Mouse (Mus musculus) forebrain, embryonic 10.5 days (tissue): Measurements from ENCODE around the gene Arhgap23. TPM values are rescaled to one million over a fixed set of nuclear protein-coding genes. Genes with fewer than 3 reads are reported as not detected.

Source experiments
- DNase-seq: peaks from one replicate; pipeline ENCODE4 v3.0.0-alpha.2; 2017; ENCODE audit warnings: low spot score; ENCODE audit errors: extremely low spot score
- H3K27ac ChIP-seq: fragments of 300-500 bp; sonication (generic); 2 replicates; pipeline ENCODE4 v1.5.1; 2016; ENCODE audit warnings: mild to moderate bottlenecking
- H3K27me3 ChIP-seq: fragments of 300-500 bp; sonication (generic); 2 replicates; pipeline ENCODE4 v1.6.1; 2016; ENCODE audit warnings: mild to moderate bottlenecking; ENCODE audit not compliant: poor library complexity, severe bottlenecking
- H3K36me3 ChIP-seq: fragments of 300-500 bp; sonication (generic); replicated peaks from 2 replicates; pipeline ENCODE4 v1.6.1; 2016; ENCODE audit warnings: mild to moderate bottlenecking, moderate library complexity
- H3K4me1 ChIP-seq: fragments of 300-500 bp; sonication (generic); 2 replicates; pipeline ENCODE4 v1.6.1; 2016
- H3K4me3 ChIP-seq: fragments of 300-500 bp; sonication (generic); 2 replicates; pipeline ENCODE4 v1.5.1; 2016; ENCODE audit warnings: mild to moderate bottlenecking, moderate library complexity
- H3K9me3 ChIP-seq: fragments of 300-500 bp; sonication (generic); 2 replicates; pipeline ENCODE4 v1.6.1; 2016; ENCODE audit warnings: mild to moderate bottlenecking, moderate library complexity
- WGBS: fragments of 180-500 bp; shearing (Covaris S2); methylation state at CpG from one replicate; pipeline ENCODE4 v1.1.7; 2016; 5-methylcytosine and 5-hydroxymethylcytosine counted together
- polyA plus RNA-seq: library from polyadenylated mRNA; unstranded; fragments of >200 nt; fragmentation: Nextera tagmentation; extraction: Ambion mirVana; gene quantifications from 2 replicates; pipeline ENCODE4 v1.2.1, GENCODE M21; 2016

Gene Arhgap23
- polyA plus RNA-seq, 1 experiment from 2014 or later = 2.2 TPM

GRCm38 (mm10) chr11:97398506-97398905 lies 16.8 kb upstream of the Arhgap23 start:
- DNase-seq = no peak
- WGBS = 88% methylated on average over 2 of the region's 2 CpGs
- Histone ChIP-seq H3K27me3 (peaks cover 28% of the 10 kb centered on the region), H3K27ac (no peak overlapping the region), H3K4me1 (peaks cover 27% of the 10 kb centered on the region), H3K4me3 (no peak overlapping the region), H3K9me3 (no peaks in the 10 kb centered on the region), H3K36me3 (peaks cover 40% of the 10 kb centered on the region)

DNA sequence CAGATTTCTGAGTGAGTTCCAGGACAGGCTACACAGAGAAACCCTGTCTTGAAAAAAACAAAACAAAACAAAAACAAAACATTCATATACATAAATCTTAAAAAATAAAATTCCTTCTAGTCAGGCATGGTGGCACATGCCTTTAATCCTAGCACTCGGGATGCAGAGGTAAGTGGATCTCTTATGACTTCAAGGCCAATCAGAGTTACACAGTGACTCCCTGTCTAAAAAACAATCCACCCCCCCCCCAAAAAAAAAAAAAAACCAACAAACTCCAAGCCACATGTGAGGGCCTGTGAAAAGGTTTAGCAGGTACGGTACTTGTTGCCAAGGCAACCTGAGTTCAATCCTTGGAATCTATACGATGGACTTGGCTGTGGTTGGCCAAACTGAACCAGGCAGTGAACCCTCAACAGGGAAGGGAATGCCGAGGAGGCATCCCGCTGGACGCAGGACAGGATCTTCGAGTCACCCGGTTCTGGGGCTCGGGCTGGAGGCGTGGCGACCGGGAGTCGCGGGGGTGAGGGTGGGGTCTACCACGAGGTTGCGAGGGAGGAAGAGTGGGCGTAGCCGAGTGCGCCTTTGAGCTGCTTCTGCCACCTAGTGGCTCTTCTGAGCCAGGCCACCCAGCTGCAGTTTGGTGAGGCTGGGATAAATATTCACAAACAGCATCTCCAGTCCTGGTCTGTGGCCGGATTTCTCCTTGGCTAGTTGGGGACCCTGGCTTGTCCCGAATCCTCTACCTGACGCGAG lies 15.2 kb upstream of the Arhgap23 start:
- Histone ChIP-seq H3K36me3 (peaks cover 24% of the 10 kb centered on the region), H3K27ac (peak overlapping the region; percentile 41; the same call in 1 of the 2 replicates), H3K4me3 (peak overlapping the region; percentile 45), H3K27me3 (peaks cover 45% of the 10 kb centered on the region), H3K9me3 (no peaks in the 10 kb centered on the region), H3K4me1 (peaks cover 44% of the 10 kb centered on the region)
- DNase-seq = peak; percentile 86
- 4% methylated on average over 23 of the region's 23 CpGs for WGBS

DNA sequence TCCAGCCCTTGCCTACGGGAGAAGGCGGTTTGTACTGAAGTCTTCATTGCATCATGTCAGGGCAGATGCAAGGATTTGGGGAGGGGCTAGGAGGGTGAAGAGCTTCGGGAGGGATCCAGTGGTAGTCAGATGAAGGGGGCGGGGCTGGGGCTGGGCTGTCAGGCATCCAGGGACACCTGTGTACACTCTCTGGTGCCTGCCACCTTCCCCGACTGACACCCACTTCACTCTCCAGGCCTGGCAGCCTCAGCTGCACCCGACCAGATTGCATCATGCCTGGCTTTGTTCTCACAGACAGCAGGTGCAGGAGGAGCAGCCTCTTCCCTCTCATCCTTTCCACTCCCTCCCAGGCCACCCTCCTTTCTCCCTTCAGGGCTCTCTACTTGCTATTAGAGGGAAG lies 14.3 kb upstream of the Arhgap23 start:
- Histone ChIP-seq H3K27ac (peak overlapping the region; percentile 41; the same call in 1 of the 2 replicates), H3K36me3 (peaks cover 15% of the 10 kb centered on the region), H3K9me3 (no peaks in the 10 kb centered on the region), H3K4me1 (peaks cover 53% of the 10 kb centered on the region), H3K4me3 (peak overlapping the region; percentile 45), H3K27me3 (peaks cover 54% of the 10 kb centered on the region)
- no peak for DNase-seq
- 18% methylated on average over 6 of the region's 6 CpGs for WGBS

GRCm38 (mm10) chr11:97401686-97402435 lies 13.5 kb upstream of the Arhgap23 start:
- Histone ChIP-seq H3K27ac (no peak overlapping the region), H3K4me3 (no peak overlapping the region), H3K36me3 (peaks cover 10% of the 10 kb centered on the region), H3K27me3 (peaks cover 62% of the 10 kb centered on the region), H3K9me3 (no peaks in the 10 kb centered on the region), H3K4me1 (peaks cover 61% of the 10 kb centered on the region)
- 82% methylated on average over 3 of the region's 3 CpGs for WGBS
- no peak for DNase-seq

DNA sequence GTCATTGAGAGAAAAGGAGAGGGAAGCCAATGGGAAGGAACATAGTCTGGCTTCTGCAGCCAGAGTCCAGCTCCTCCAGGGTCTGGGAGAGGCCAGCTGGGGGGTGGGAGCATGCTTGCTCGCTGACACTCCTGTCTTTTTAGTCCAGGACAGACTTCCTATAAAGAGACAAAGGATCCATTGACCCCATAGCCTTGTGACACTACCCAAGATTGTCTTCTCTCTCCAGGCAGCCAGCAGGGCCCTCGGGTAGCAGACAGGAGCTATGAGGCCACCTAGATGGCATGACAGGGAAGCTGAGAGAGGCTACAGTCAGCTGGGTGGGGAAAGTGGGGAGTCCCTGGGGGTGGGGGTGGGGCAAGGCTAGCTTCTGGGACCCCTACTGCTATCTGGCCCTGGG lies 12.6 kb upstream of the Arhgap23 start:
- no peak for DNase-seq
- WGBS = 8% methylated on average over 2 of the region's 2 CpGs
- Histone ChIP-seq H3K27ac (peak overlapping the region; percentile 40), H3K4me3 (peak overlapping the region; percentile 8; the same call in 1 of the 2 replicates), H3K36me3 (peaks cover 4% of the 10 kb centered on the region), H3K4me1 (peaks cover 62% of the 10 kb centered on the region), H3K9me3 (no peaks in the 10 kb centered on the region), H3K27me3 (peaks cover 71% of the 10 kb centered on the region)

GRCm38 (mm10) chr11:97403614-97404183 lies 11.6 kb upstream of the Arhgap23 start:
- peaks cover 4% of the 10 kb centered on the region; the same call in 1 of the 2 replicates for H3K36me3 ChIP-seq
- H3K4me3 ChIP-seq = peak overlapping the region; percentile 79
- no peaks in the 10 kb centered on the region for H3K9me3 ChIP-seq
- no peak for DNase-seq
- 45% methylated on average over 8 of the region's 8 CpGs for WGBS
- no peak overlapping the region for H3K27ac ChIP-seq
- H3K27me3 ChIP-seq = peaks cover 77% of the 10 kb centered on the region
- peaks cover 62% of the 10 kb centered on the region for H3K4me1 ChIP-seq

GRCm38 (mm10) chr11:97404184-97404760 lies 11.1 kb upstream of the Arhgap23 start:
- Histone ChIP-seq H3K4me1 (peaks cover 62% of the 10 kb centered on the region), H3K27ac (peak overlapping the region; percentile 78), H3K9me3 (no peaks in the 10 kb centered on the region), H3K4me3 (peak overlapping the region; percentile 79), H3K27me3 (peaks cover 81% of the 10 kb centered on the region), H3K36me3 (peaks cover under 1% of the 10 kb centered on the region; the same call in 1 of the 2 replicates)
- DNase-seq = peak; percentile 59
- 1% methylated on average over 55 of the region's 61 CpGs for WGBS

DNA sequence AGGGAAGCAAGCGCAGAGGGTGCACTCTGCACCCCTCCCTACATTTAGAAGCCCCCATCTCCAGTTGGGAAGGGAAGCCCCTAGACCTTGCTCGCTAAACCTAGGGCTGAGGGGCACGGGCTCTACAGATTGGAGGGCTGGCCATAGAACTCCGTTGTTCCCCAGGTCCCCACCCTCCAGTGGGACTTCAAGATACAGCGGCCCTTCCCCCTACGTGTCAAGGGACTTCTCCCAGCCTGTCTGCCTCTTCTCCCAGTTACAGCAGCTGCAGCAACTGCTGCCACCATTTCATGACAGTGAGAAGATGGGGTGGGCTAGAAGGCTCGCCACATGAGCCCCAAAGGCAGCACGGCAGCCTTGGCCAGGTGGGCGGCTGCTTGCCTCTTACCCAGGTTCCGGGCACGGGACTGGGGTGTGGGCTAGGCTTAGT lies 10.6 kb upstream of the Arhgap23 start:
- Histone ChIP-seq H3K27ac (peak overlapping the region; percentile 78), H3K4me1 (peaks cover 62% of the 10 kb centered on the region), H3K36me3 (no peaks in the 10 kb centered on the region), H3K9me3 (no peaks in the 10 kb centered on the region), H3K4me3 (peak overlapping the region; percentile 79), H3K27me3 (peaks cover 84% of the 10 kb centered on the region)
- WGBS = under 1% methylated on average over 11 of the region's 11 CpGs
- no peak for DNase-seq

DNA sequence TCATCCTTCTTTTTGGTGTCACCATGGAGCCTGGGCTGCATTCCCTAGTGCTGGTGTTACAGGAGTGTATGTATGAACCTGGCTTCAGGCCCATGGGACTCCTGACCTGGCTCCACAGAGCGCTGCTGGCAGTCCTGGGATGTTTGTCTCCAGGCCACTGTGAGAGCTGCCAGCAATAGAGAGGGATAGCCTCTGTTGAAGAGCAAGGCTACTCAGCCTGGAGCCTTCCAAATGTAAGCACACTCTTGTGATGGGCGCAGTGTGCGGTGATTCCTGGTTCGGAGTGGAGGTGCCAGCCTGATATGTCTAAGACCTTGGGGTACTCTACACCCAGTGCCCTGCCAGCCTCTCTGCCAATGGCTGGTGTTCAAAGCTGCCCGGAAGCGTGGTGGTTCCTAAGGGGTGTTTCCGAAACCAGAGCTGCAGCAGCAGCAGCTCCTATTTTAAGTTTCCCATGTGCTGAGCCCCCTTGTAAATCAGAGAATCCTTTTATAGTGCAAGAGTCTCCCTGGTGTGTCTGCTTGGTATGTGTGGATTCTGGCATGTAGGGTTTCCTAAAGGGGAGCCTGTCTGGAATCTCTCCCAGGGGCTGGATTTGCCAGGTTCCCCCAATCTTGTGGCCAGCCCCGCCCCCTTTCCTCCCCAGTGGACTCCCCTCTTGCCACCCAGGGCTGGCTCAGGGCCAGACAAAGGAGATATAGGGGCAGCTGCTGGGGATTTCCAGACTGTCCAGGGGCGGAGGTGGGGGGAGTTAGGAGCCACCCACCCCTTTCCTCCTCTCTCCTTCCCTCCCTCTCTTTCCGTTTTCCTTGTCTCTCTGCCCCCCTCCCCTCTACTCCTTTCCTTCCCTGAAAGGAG lies 9.0 kb upstream of the Arhgap23 start:
- H3K4me1 ChIP-seq = peaks cover 49% of the 10 kb centered on the region
- peaks cover 78% of the 10 kb centered on the region for H3K27me3 ChIP-seq
- H3K36me3 ChIP-seq = no peaks in the 10 kb centered on the region
- DNase-seq = no peak
- no peaks in the 10 kb centered on the region for H3K9me3 ChIP-seq
- 71% methylated on average over 10 of the region's 10 CpGs for WGBS
- no peak overlapping the region; the same call in 1 of the 2 replicates for H3K4me3 ChIP-seq
- no peak overlapping the region for H3K27ac ChIP-seq

DNA sequence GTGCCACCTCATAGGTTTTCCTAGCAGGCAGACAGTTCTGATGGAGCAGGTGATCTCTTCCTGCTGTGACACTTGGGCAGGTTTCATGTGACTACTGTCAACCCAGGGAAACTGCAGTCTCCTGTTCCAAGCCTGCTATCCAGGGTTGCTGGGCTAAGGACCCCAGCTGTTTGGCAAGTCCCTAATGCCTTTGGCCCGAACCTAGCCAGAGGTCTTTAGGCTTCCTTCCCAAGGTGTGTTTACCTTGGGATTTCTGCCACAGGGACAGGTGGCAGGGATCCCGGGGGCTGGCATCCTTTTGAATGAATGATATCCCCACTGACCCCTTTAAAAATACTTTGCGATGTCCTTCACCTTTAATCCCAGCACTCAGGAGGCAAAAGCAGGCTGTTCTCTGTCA lies 7.9 kb upstream of the Arhgap23 start:
- 77% methylated on average over 3 of the region's 3 CpGs for WGBS
- no peaks in the 10 kb centered on the region for H3K9me3 ChIP-seq
- no peak for DNase-seq
- H3K4me3 ChIP-seq = no peak overlapping the region
- H3K4me1 ChIP-seq = peaks cover 52% of the 10 kb centered on the region
- no peaks in the 10 kb centered on the region for H3K36me3 ChIP-seq
- H3K27ac ChIP-seq = no peak overlapping the region
- peaks cover 66% of the 10 kb centered on the region for H3K27me3 ChIP-seq

DNA sequence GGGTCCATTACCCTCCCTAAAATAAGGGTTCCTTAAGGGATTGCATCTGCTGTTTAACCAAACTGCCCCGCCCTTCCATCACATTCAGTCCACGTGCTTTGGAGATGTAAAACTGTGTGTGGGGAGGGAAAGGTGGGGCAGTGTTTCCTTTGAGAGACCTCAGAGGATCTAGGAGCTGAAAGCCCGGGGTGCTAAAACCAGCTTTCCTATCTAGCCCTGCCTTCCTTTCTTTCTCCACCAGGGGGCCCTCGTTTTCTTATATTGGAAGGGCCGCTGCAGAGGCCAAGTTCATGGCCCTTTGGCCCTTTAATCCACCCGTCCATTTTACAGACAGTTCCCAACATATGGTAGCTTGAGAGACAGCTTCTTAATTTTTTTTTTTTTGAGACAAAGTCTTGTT lies 7.2 kb upstream of the Arhgap23 start:
- H3K4me1 ChIP-seq = peaks cover 52% of the 10 kb centered on the region
- no peaks in the 10 kb centered on the region for H3K9me3 ChIP-seq
- peaks cover 59% of the 10 kb centered on the region for H3K27me3 ChIP-seq
- no peak overlapping the region for H3K27ac ChIP-seq
- peak; percentile 71 for DNase-seq
- H3K4me3 ChIP-seq = no peak overlapping the region
- H3K36me3 ChIP-seq = no peaks in the 10 kb centered on the region
- WGBS = 3% methylated on average over 6 of the region's 6 CpGs

- H3K36me3 ChIP-seq = no peaks in the 10 kb centered on the region
- peaks cover 48% of the 10 kb centered on the region for H3K27me3 ChIP-seq
- no peaks in the 10 kb centered on the region for H3K9me3 ChIP-seq
- H3K4me3 ChIP-seq = no peak overlapping the region
- WGBS = 83% methylated on average over 4 of the region's 4 CpGs
- peaks cover 36% of the 10 kb centered on the region for H3K4me1 ChIP-seq
- no peak overlapping the region for H3K27ac ChIP-seq
- DNase-seq = no peak
These were observed 4.4 kb upstream of the Arhgap23 start for GRCm38 (mm10) chr11:97410958-97411357.
